Mouse (Mus musculus): Measurements from ENCODE around the gene Ap1s1. TPM values are rescaled to one million over a fixed set of nuclear protein-coding genes. Genes with fewer than 3 reads are reported as not detected.

The Ap1s1 gene
- polyA plus RNA-seq, 1 experiment from 2014 or later: 195 TPM

DNA sequence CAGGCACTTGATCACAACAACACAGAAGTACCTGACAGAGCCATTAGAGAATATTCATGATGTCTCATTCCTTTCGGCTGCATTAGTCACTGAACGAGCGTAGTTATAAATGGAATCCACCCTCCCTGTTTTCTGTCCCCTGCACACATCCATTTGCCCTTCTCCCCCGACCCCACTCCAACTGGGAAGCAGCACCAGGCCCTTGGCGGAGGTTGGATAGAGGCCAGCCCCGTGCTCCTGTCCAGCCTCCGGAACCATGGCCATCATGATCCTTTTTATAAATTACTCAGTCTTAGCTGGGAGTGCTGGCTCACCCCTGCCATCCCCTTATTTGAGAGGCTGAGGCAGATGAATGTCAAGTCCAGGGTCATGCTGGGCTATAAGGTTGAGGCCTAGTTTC, 8.4 kb upstream of the Ap1s1 start:
- Histone ChIP-seq H3K4me3 (no peak overlapping the region), H3K4me1 (0 out of 2 replicates have a peak, but pooled peaks cover 3% of the 10 kb centered on the region), H3K27me3 (ENCODE audit: poor library complexity, severe bottlenecking) (no peaks in the 10 kb centered on the region), H3K27ac (no peak overlapping the region), H3K36me3 (replicated peaks) (no peaks in the 10 kb centered on the region), H3K9me3 (no peaks in the 10 kb centered on the region)
- DNase-seq (ENCODE audit: extremely low spot score, low spot score): no peak
- WGBS: 90% methylated on average over 7 of the region's 7 CpGs

DNA sequence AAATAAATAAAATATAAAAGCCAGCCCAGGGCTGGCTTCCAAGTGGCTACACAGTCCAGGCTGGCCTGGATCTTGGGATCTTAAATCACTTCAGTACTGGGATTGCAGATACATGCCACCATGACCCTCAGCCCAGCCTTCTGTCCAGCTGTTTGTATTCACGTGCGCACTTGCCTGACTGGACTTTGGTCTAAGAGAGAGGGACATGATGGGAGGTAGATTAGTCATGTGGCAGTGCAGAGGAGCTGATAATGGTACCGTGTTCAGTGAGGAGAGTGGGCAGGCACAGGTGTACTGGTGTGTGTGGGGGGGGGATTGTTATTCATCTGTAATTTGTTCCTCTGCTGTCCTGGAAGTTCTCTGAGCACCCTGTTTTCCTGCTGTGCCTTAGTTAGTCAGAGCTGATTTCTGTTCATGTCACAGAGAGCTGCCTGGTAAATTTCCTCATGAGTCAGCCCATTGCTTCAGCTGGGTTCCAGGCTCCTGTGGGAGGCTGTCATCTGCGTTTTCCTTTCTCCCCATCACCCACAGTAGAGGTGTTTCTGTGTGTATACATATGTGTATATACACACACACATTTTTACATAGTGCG, 6.1 kb upstream of the Ap1s1 start:
- Histone ChIP-seq H3K4me3 (no peak overlapping the region), H3K36me3 (replicated peaks) (no peaks in the 10 kb centered on the region), H3K27me3 (ENCODE audit: poor library complexity, severe bottlenecking) (no peaks in the 10 kb centered on the region), H3K4me1 (no peaks in the 10 kb centered on the region), H3K9me3 (no peaks in the 10 kb centered on the region), H3K27ac (no peak overlapping the region)
- WGBS: 89% methylated on average over 5 of the region's 5 CpGs
- no peak for DNase-seq (ENCODE audit: extremely low spot score, low spot score)

DNA sequence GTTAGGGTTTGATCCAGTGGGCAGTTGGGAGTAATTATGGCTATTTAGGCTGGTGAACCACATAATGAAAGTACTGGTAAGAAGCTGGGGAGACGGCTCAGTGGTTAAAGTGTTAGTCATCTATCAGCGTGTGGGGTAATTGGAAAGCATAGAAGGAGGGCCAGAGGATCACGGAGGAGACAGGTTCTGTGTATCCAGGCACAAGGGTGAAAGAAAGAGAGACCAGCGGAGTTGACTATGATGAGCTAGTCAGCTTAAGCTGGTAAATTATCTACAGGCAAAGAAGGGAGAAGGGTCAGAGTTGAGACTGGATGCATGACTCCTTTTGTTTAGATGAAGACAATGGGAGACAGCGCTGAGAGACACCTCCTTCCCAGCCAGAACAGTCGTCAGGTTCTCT, 5.2 kb upstream of the Ap1s1 start:
- H3K4me3 ChIP-seq: no peak overlapping the region
- H3K9me3 ChIP-seq: no peaks in the 10 kb centered on the region
- DNase-seq (ENCODE audit: extremely low spot score, low spot score): no peak
- H3K27ac ChIP-seq: no peak overlapping the region
- no peaks in the 10 kb centered on the region for H3K36me3 ChIP-seq (replicated peaks)
- H3K27me3 ChIP-seq (ENCODE audit: poor library complexity, severe bottlenecking): no peaks in the 10 kb centered on the region
- H3K4me1 ChIP-seq: peaks cover 6% of the 10 kb centered on the region
- 64% methylated on average over 6 of the region's 6 CpGs for WGBS

DNA sequence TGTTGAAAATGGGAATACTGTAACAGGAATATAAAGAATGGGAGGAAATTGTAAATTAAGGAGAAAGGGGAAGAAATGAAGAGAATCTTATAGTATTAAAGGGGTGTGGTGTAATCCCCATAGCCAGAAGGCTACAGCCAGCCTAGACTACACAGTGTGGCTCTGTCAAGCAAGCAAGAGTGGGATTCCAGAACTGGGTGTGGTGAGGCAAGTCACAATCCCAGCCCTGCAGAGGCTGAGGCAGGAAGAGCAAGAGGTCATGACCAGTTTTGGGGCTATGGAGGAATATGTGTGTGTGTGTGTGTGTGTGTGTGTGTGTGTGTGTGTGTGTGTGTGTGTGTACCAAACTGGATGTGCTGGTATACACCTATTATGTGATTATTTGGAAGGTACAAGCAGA, 1.1 kb upstream of the Ap1s1 start:
- Histone ChIP-seq H3K9me3 (no peaks in the 10 kb centered on the region), H3K27ac (0 out of 2 replicates have a peak overlapping the region, but pooled peaks have one; percentile 8), H3K36me3 (replicated peaks) (peaks cover 13% of the 10 kb centered on the region), H3K4me1 (peaks cover 20% of the 10 kb centered on the region), H3K27me3 (ENCODE audit: poor library complexity, severe bottlenecking) (no peaks in the 10 kb centered on the region), H3K4me3 (no peak overlapping the region)
- no peak for DNase-seq (ENCODE audit: extremely low spot score, low spot score)

- H3K36me3 ChIP-seq (replicated peaks): peaks cover 20% of the 10 kb centered on the region
- 28% methylated on average over 5 of the region's 5 CpGs for WGBS
- peak overlapping the region; percentile 78 for H3K4me3 ChIP-seq
- H3K4me1 ChIP-seq: peaks cover 20% of the 10 kb centered on the region
- no peak for DNase-seq (ENCODE audit: extremely low spot score, low spot score)
- H3K9me3 ChIP-seq: no peaks in the 10 kb centered on the region
- no peaks in the 10 kb centered on the region for H3K27me3 ChIP-seq (ENCODE audit: poor library complexity, severe bottlenecking)
- H3K27ac ChIP-seq: peak overlapping the region; percentile 93
Measured at GRCm38 (mm10) chr5:137046324-137046718, 386 bp upstream of the Ap1s1 start.

- H3K4me3 ChIP-seq: no peak overlapping the region
- H3K4me1 ChIP-seq: peaks cover 20% of the 10 kb centered on the region
- no peaks in the 10 kb centered on the region for H3K27me3 ChIP-seq (ENCODE audit: poor library complexity, severe bottlenecking)
- WGBS: 95% methylated on average over 7 of the region's 7 CpGs
- H3K9me3 ChIP-seq: no peaks in the 10 kb centered on the region
- no peak for DNase-seq (ENCODE audit: extremely low spot score, low spot score)
- H3K27ac ChIP-seq: no peak overlapping the region
- peaks cover 42% of the 10 kb centered on the region for H3K36me3 ChIP-seq (replicated peaks)
Measured at GRCm38 (mm10) chr5:137043997-137044396, 1.9 kb downstream of the Ap1s1 start.

- no peak for DNase-seq (ENCODE audit: extremely low spot score, low spot score)
- Histone ChIP-seq H3K27me3 (ENCODE audit: poor library complexity, severe bottlenecking) (no peaks in the 10 kb centered on the region), H3K36me3 (replicated peaks) (peaks cover 67% of the 10 kb centered on the region), H3K4me3 (no peak overlapping the region), H3K9me3 (no peaks in the 10 kb centered on the region), H3K27ac (no peak overlapping the region), H3K4me1 (peaks cover 17% of the 10 kb centered on the region)
- 87% methylated on average over 10 of the region's 10 CpGs for WGBS
Measured at GRCm38 (mm10) chr5:137041442-137041841, 4.5 kb downstream of the Ap1s1 start.

DNA sequence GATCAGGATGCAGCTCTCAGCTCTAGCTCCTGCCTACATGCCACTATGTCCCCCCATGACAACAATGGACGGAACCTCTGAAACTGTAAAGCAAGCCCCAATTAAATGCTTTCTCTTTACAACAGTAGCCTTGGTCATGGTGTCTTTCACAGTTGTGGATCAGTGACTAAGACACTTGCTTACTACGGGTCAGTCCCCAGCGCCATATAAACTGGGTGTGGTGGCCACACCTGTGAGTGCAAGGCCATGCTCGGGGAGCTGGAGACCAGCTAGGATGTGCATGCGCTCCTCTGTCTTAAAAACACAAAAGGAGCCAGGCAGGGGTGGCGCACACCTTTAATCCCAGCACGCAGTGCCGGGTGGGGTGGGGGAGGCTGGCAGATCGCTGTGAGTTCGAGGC, 6.5 kb downstream of the Ap1s1 start:
- WGBS: 93% methylated on average over 10 of the region's 10 CpGs
- H3K9me3 ChIP-seq: no peaks in the 10 kb centered on the region
- DNase-seq (ENCODE audit: extremely low spot score, low spot score): no peak
- H3K27ac ChIP-seq: no peak overlapping the region
- no peak overlapping the region for H3K4me3 ChIP-seq
- peaks cover under 1% of the 10 kb centered on the region for H3K4me1 ChIP-seq
- H3K27me3 ChIP-seq (ENCODE audit: poor library complexity, severe bottlenecking): peaks cover 10% of the 10 kb centered on the region
- peaks cover 84% of the 10 kb centered on the region for H3K36me3 ChIP-seq (replicated peaks)

DNA sequence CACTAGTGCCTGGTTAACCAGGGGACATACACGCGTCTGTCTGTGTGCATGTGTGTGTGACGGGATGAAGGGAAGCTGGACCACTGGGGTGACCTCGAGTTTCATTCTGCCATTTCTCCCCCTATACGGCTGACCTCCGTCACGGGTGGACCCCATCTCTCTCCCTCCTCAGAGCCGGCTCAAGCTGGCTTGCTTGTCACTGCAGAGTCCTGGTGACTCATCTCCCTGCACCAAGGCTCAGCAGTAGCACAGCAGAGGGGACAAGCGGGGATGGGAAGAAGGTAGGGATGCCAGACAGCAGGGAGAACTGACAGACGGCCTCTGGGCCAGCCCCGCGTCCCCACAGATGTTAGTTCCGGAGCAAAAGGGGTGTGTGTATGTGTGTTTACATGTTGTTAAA, 9.7 kb downstream of the Ap1s1 start:
- Histone ChIP-seq H3K36me3 (replicated peaks) (peaks cover 63% of the 10 kb centered on the region), H3K4me3 (no peak overlapping the region), H3K4me1 (peaks cover 22% of the 10 kb centered on the region), H3K27me3 (ENCODE audit: poor library complexity, severe bottlenecking) (peaks cover 38% of the 10 kb centered on the region), H3K9me3 (no peaks in the 10 kb centered on the region), H3K27ac (no peak overlapping the region)
- 88% methylated on average over 13 of the region's 13 CpGs for WGBS
- DNase-seq (ENCODE audit: extremely low spot score, low spot score): no peak

DNA sequence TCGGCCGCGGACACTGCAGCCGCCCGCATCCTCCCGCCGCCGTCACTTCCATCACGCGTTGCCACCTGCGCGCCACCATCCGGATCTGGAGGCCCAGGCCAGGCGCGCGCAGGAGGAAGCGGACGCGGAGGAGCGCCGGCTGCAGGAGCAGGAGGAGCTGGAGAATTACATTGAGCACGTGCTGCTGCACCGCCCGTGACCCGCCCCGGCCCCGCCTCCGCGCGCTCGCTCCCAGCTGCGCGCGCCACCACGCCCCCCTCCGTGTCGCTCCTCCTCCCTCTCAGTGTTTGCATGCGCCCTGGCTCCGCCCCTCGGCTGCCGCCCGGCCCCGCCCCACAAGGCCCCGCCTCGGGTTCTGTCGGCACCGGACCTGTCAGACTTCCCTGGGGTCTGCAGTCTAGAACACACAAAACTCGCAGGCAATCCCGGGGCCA, 13.3 kb downstream of the Ap1s1 start:
- Histone ChIP-seq H3K27ac (peak overlapping the region; percentile 62; the same call in 1 of the 2 replicates), H3K4me1 (peaks cover 50% of the 10 kb centered on the region), H3K9me3 (no peaks in the 10 kb centered on the region), H3K27me3 (ENCODE audit: poor library complexity, severe bottlenecking) (peaks cover 74% of the 10 kb centered on the region), H3K36me3 (replicated peaks) (peaks cover 29% of the 10 kb centered on the region), H3K4me3 (peak overlapping the region; percentile 61)
- WGBS: under 1% methylated on average over 48 of the region's 49 CpGs
- peak; percentile 92 for DNase-seq (ENCODE audit: extremely low spot score, low spot score)

DNA sequence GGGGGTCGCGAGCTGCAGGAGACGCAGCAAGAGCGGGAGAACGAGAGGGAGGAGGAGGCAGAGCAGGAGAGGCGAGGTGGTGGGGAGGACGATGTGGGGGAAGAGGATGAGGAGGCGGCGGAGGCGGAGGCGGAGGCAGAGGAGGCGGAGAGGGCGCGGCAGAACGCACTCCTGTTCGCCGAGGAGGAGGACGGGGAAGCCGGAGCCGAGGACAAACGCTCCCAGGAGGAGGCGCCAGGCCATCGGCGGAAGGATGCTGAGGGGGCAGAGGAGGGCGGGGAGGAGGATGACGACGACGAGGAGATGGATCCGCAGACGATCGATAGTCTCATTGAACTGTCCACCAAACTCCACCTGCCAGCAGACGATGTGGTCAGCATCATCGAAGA, 13.9 kb downstream of the Ap1s1 start:
- Histone ChIP-seq H3K4me1 (peaks cover 50% of the 10 kb centered on the region), H3K9me3 (no peaks in the 10 kb centered on the region), H3K36me3 (replicated peaks) (peaks cover 22% of the 10 kb centered on the region), H3K4me3 (peak overlapping the region; percentile 61), H3K27me3 (ENCODE audit: poor library complexity, severe bottlenecking) (peaks cover 80% of the 10 kb centered on the region), H3K27ac (no peak overlapping the region)
- WGBS: under 1% methylated on average over 33 of the region's 33 CpGs
- peak; percentile 47 for DNase-seq (ENCODE audit: extremely low spot score, low spot score)

DNA sequence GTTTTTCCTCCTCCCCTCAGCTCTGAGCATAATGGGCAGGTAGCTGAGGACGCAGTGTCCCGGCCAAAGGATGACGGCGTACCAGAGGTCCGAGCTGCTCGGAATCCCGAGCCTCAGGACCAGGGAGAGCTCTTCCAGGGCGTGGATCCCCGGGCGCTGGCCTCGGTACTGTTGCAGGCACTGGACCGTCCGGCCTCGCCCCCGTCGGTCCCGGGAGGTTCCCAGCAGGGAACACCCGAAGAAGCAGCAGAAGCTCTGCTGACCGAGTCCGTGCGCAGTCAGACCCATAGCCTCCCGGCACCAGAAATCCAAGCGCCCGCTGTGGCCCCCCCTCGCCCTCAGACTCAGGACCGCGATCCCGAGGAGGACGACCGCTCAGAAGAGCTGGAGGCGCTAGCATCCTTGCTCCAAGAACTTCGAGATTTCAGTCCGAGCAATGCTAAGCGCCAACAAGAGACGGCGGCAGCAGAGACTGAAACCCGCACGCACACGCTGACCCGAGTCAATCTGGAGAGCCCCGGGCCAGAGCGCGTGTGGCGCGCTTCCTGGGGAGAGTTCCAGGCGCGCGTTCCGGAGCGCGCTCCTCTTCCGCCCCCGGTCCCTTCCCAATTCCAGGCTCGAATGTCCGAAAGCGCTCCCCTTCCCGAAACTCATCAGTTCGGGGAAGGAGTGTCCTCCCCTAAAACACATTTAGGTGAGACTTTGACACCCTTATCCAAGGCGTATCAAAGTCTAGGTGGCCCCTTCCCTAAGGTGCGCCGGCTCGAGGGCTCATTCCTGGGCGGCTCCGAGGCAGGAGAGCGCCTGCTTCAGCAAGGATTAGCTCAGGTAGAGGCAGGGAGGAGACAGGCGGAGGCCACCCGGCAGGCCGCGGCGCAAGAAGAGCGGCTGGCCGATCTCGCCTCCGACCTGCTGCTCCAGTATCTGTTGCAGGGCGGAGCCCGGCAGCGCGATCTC, 14.6 kb downstream of the Ap1s1 start:
- Histone ChIP-seq H3K27ac (no peak overlapping the region), H3K4me3 (peak overlapping the region; percentile 61), H3K4me1 (peaks cover 50% of the 10 kb centered on the region), H3K27me3 (ENCODE audit: poor library complexity, severe bottlenecking) (peaks cover 87% of the 10 kb centered on the region), H3K9me3 (no peaks in the 10 kb centered on the region), H3K36me3 (replicated peaks) (peaks cover 16% of the 10 kb centered on the region)
- peak; percentile 26 for DNase-seq (ENCODE audit: extremely low spot score, low spot score)
- under 1% methylated on average over 78 of the region's 78 CpGs for WGBS

- Histone ChIP-seq H3K9me3 (no peaks in the 10 kb centered on the region), H3K27ac (no peak overlapping the region), H3K4me3 (peak overlapping the region; percentile 61), H3K4me1 (peaks cover 53% of the 10 kb centered on the region), H3K36me3 (replicated peaks) (peaks cover 6% of the 10 kb centered on the region), H3K27me3 (ENCODE audit: poor library complexity, severe bottlenecking) (peaks cover 94% of the 10 kb centered on the region)
- 12% methylated on average over 22 of the region's 22 CpGs for WGBS
- no peak for DNase-seq (ENCODE audit: extremely low spot score, low spot score)
Measured at GRCm38 (mm10) chr5:137030416-137030810, 15.5 kb downstream of the Ap1s1 start.
